Mouse (Mus musculus): ENCODE data around the gene Irf2. TPM values are rescaled to one million over a fixed set of nuclear protein-coding genes. Genes with fewer than 3 reads are reported as not detected.
A peak's percentile ranks its signal among the peaks of the same experiment; 100 is the strongest.

The Irf2 gene
- polyA plus RNA-seq, 1 experiment = 7.8 TPM

GRCm38 (mm10) chr8:46757613-46758012, 18.1 kb downstream of the Irf2 start:
- DNase-seq (ENCODE audit: low read depth) = no peak

GRCm38 (mm10) chr8:46758131-46758530, 18.6 kb downstream of the Irf2 start:
- no peak for DNase-seq (ENCODE audit: low read depth)

GRCm38 (mm10) chr8:46758676-46759075, 19.1 kb downstream of the Irf2 start:
- DNase-seq (ENCODE audit: low read depth) = no peak

- DNase-seq (ENCODE audit: low read depth) = no peak
These were observed 20.0 kb downstream of the Irf2 start for GRCm38 (mm10) chr8:46759562-46759961.

GRCm38 (mm10) chr8:46760701-46761100, 21.2 kb downstream of the Irf2 start:
- no peak for DNase-seq (ENCODE audit: low read depth)

GRCm38 (mm10) chr8:46761454-46761853, 21.9 kb downstream of the Irf2 start:
- no peak for DNase-seq (ENCODE audit: low read depth)

- no peak for DNase-seq (ENCODE audit: low read depth)
These were observed 30.1 kb downstream of the Irf2 start for GRCm38 (mm10) chr8:46769408-46770180.

GRCm38 (mm10) chr8:46770905-46771516, 31.5 kb downstream of the Irf2 start:
- no peak for DNase-seq (ENCODE audit: low read depth)

GRCm38 (mm10) chr8:46772801-46773200, 33.3 kb downstream of the Irf2 start:
- no peak for DNase-seq (ENCODE audit: low read depth)

GRCm38 (mm10) chr8:46777760-46778460, 38.4 kb downstream of the Irf2 start:
- no peak for DNase-seq (ENCODE audit: low read depth)

- no peak for DNase-seq (ENCODE audit: low read depth)
These were observed 41.6 kb downstream of the Irf2 start for GRCm38 (mm10) chr8:46781067-46781657.

GRCm38 (mm10) chr8:46782254-46782653, 42.7 kb downstream of the Irf2 start:
- no peak for DNase-seq (ENCODE audit: low read depth)

- DNase-seq (ENCODE audit: low read depth) = no peak
These were observed 45.5 kb downstream of the Irf2 start for GRCm38 (mm10) chr8:46785070-46785469.

- no peak for DNase-seq (ENCODE audit: low read depth)
These were observed 46.4 kb downstream of the Irf2 start for GRCm38 (mm10) chr8:46785926-46786325.

- DNase-seq (ENCODE audit: low read depth) = no peak
These were observed 49.8 kb downstream of the Irf2 start for GRCm38 (mm10) chr8:46789091-46789881.

GRCm38 (mm10) chr8:46791664-46792371, 52.3 kb downstream of the Irf2 start:
- DNase-seq (ENCODE audit: low read depth) = no peak

- DNase-seq (ENCODE audit: low read depth) = no peak
These were observed 53.1 kb downstream of the Irf2 start for GRCm38 (mm10) chr8:46792653-46793052.

GRCm38 (mm10) chr8:46793248-46793647, 53.7 kb downstream of the Irf2 start:
- no peak for DNase-seq (ENCODE audit: low read depth)

GRCm38 (mm10) chr8:46794317-46794716, 54.8 kb downstream of the Irf2 start:
- no peak for DNase-seq (ENCODE audit: low read depth)

- no peak for DNase-seq (ENCODE audit: low read depth)
These were observed 59.7 kb downstream of the Irf2 start for GRCm38 (mm10) chr8:46799212-46799611.

- peak; percentile 57 for DNase-seq (ENCODE audit: low read depth)
These were observed 60.2 kb downstream of the Irf2 start for GRCm38 (mm10) chr8:46799706-46800105.
